30 mouse cellular contexts compared by ENCODE assay signal in the genomic region with DNA sequence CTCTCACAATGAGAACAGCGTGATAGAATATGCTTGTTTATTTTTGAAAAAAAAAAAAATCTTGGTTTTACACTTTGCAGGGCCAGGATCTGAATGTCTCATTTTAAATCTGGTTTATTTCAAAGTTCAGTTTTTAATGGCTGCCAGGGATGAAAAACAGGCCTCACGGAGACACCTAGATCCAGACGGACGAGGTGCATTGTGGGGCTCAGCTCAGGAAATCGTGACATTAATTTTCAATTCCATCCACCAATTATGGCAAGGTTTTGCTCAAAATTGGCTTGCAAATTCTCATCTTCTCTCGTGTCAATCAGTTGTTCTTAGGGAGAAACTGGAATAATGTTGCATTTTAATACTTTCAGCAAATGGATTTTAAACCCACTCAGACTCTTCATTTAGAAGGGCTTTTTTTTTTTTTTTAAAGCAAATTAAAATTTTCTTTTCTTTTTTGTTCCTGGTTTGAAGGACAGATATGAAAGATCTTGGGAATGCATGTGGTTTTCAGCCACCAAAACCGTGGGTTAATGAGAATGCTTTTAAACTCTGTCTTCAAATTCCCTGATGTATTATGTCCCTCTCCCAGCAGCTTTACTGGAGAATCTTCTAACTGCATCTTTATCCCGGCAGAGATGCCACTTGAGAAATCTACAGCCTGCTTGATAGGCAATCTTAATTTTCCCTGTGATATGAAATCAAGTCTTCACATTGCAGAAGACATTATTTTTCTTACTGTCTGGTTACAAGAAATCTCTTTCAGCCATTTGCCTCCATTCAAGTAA. TPM values are rescaled to one million over a fixed set of nuclear protein-coding genes. Genes with fewer than 3 reads are reported as not detected.
A peak's percentile ranks its signal among the peaks of the same experiment; 100 is the strongest.
DNase-seq lines count a peak whose midpoint lies in the region; ATAC-seq lines count a peak whose summit lies in the region.
"Had no signal": no experiment of that assay in that cellular context is flagged by ENCODE, and none has a peak within 500 bp of the region (broad histone marks: within the 10 kb centered on the region; RNA-seq: fewer than 3 reads in every experiment).

No protein-coding gene starts in this region.

- H3K4me1 ChIP-seq in embryonic facial prominence, embryonic 10.5 days, result peaks cover 30% of the 10 kb centered on the region
- peaks cover 8% of the 10 kb centered on the region; the same call in 1 of the 2 replicates for H3K4me1 ChIP-seq in embryonic facial prominence, embryonic 14.5 days (ENCODE audit: control insufficient read depth, insufficient read depth, low read length)
- H3K4me1 ChIP-seq in limb, embryonic 13.5 days, result peaks cover 53% of the 10 kb centered on the region
- H3K4me1 ChIP-seq: neural tube, embryonic 13.5 days had no signal

- no peaks in the 10 kb centered on the region for H3K36me3 ChIP-seq in embryonic facial prominence, embryonic 10.5 days (replicated peaks)
- H3K36me3 ChIP-seq in embryonic facial prominence, embryonic 14.5 days (ENCODE audit: control insufficient read depth, insufficient read depth, low read length), result no peaks in the 10 kb centered on the region
- no peaks in the 10 kb centered on the region for H3K36me3 ChIP-seq in limb, embryonic 13.5 days
- H3K36me3 ChIP-seq: heart, embryonic 10.5 days; neural tube, embryonic 13.5 days had no signal

- 71% methylated on average over 8 of the region's 8 CpGs for WGBS in embryonic facial prominence, embryonic 10.5 days
- 44% methylated on average over 8 of the region's 8 CpGs for WGBS in embryonic facial prominence, embryonic 14.5 days
- WGBS in limb, embryonic 13.5 days, result 26% methylated on average over 8 of the region's 8 CpGs

- ATAC-seq in embryonic facial prominence, embryonic 14.5 days (ENCODE audit: low read depth), result no peak
- ATAC-seq in limb, embryonic 13.5 days (ENCODE audit: low FRiP score, low read depth), result 0 out of 2 replicates have a peak, but pooled peaks have one; percentile 16
- ATAC-seq: hindbrain, embryonic 16.5 days; liver, postnatal 0 days; lung, postnatal 0 days had no signal

- no peak overlapping the region for H3K4me2 ChIP-seq in embryonic facial prominence, embryonic 14.5 days (ENCODE audit: low read depth, low read length)
- no peak overlapping the region for H3K4me2 ChIP-seq in limb, embryonic 13.5 days (replicated peaks)
- H3K4me2 ChIP-seq: liver, embryonic 11.5 days; neural tube, embryonic 13.5 days had no signal

- H3K27ac ChIP-seq in embryonic facial prominence, embryonic 10.5 days (replicated peaks), result peak overlapping the region; percentile 8; the same call in 1 of the 2 replicates
- peak overlapping the region; percentile 49 for H3K27ac ChIP-seq in embryonic facial prominence, embryonic 14.5 days (replicated peaks; ENCODE audit: low read depth, low read length)
- peak overlapping the region; percentile 72; the same call in 1 of the 2 replicates for H3K27ac ChIP-seq in limb, embryonic 13.5 days
- H3K27ac ChIP-seq: heart, embryonic 10.5 days; macrophage; neural tube, embryonic 13.5 days had no signal

- peak; percentile 6 for DNase-seq in layer of hippocampus, adult 9-10 months (ENCODE audit: low spot score)
- no peak for DNase-seq in layer of hippocampus, postnatal 25 days (ENCODE audit: extremely low spot score in 1 of 2, low spot score in 1 of 2)
- DNase-seq in embryonic facial prominence, embryonic 10.5 days (ENCODE audit: low spot score), result no peak
- no peak for DNase-seq in embryonic facial prominence, embryonic 14.5 days (ENCODE audit: low spot score)
- DNase-seq in adrenal gland, adult 8-10 months, result no peak
- DNase-seq in frontal cortex, postnatal 10 days (ENCODE audit: low spot score in 2 of 2), result no peak
- DNase-seq in left cerebral cortex, postnatal 36 days (ENCODE audit: low spot score in 2 of 2), result no peak
- DNase-seq: adrenal gland, adult 2 months; cerebellum, adult 8-10 months; gastrocnemius, postnatal 10 days; kidney, postnatal 25 days; liver, postnatal 0 days; retina, postnatal 1 day; right cerebral cortex, postnatal 25 days; spleen, adult 18-20 months; thymus, postnatal 14 days had no signal

- no peaks in the 10 kb centered on the region for H3K27me3 ChIP-seq in embryonic facial prominence, embryonic 10.5 days (replicated peaks; ENCODE audit: low read depth, poor library complexity, severe bottlenecking)
- H3K27me3 ChIP-seq in embryonic facial prominence, embryonic 14.5 days (replicated peaks; ENCODE audit: control insufficient read depth, insufficient read depth, low read length), result no peaks in the 10 kb centered on the region
- H3K27me3 ChIP-seq in limb, embryonic 13.5 days, result no peaks in the 10 kb centered on the region
- H3K27me3 ChIP-seq: neural tube, embryonic 13.5 days had no signal

- no peak overlapping the region for H3K4me3 ChIP-seq in embryonic facial prominence, embryonic 10.5 days
- no peak overlapping the region for H3K4me3 ChIP-seq in embryonic facial prominence, embryonic 14.5 days (ENCODE audit: low read depth, low read length)
- no peak overlapping the region for H3K4me3 ChIP-seq in limb, embryonic 13.5 days
- H3K4me3 ChIP-seq: erythroblast, embryonic 14.5 days; heart, embryonic 10.5 days; neural tube, embryonic 13.5 days had no signal

- H3K9ac ChIP-seq in embryonic facial prominence, embryonic 14.5 days (ENCODE audit: low read depth, low read length), result no peak overlapping the region
- no peak overlapping the region for H3K9ac ChIP-seq in limb, embryonic 13.5 days
- H3K9ac ChIP-seq: liver, postnatal 0 days; neural tube, embryonic 13.5 days had no signal

- intact Hi-C loops in left cerebral cortex, postnatal 36 days (cut with DNase I), result no loop called here

- H3K9me3 ChIP-seq in embryonic facial prominence, embryonic 10.5 days, result peaks cover 6% of the 10 kb centered on the region; the same call in 1 of the 2 replicates
- no peaks in the 10 kb centered on the region for H3K9me3 ChIP-seq in embryonic facial prominence, embryonic 14.5 days (ENCODE audit: control insufficient read depth, low read length)
- peaks cover 5% of the 10 kb centered on the region; the same call in 1 of the 2 replicates for H3K9me3 ChIP-seq in limb, embryonic 13.5 days
- H3K9me3 ChIP-seq: heart, embryonic 10.5 days; neural tube, embryonic 13.5 days had no signal

RNA-seq across cellular contexts. Expression of a gene that starts 8.1 kb away (rescaled TPM):
- total RNA-seq in layer of hippocampus, postnatal 25 days (2021), result not detected
- polyA plus RNA-seq in embryonic facial prominence, embryonic 10.5 days (2016; fragmentation: Nextera tagmentation; extraction: Ambion mirVana), result 0.96 and 1.0 TPM in 2 replicates
- 0.81 and 1.0 TPM in 2 replicates for polyA plus RNA-seq in embryonic facial prominence, embryonic 14.5 days (2014; fragmentation: Nextera tagmentation; extraction: Ambion mirVana)
- polyA plus RNA-seq in limb, embryonic 13.5 days (2015; fragmentation: Nextera tagmentation; extraction: Ambion mirVana), result 0.55 and 1.2 TPM in 2 replicates
- total RNA-seq in adrenal gland, adult 8-10 months (2022), result 1 to 10 TPM in 1 of 4 experiments, under 1 TPM in 3; 0.28 to 1.3 (median 0.31) TPM
- total RNA-seq in left cerebral cortex, postnatal 36 days (2021), result under 1 TPM; 0.45 to 0.54 TPM
- total RNA-seq: gastrocnemius, postnatal 10 days; hematopoietic stem cell, adult 5-6 weeks; layer of hippocampus, postnatal 36 days; MEL had no signal
- polyA plus RNA-seq: erythroblast, embryonic 14.5 days; liver, embryonic 11.5 days had no signal

RNA-seq across cellular contexts. Expression of a gene that starts 56.1 kb away (rescaled TPM):
- 10 to 100 TPM; 86.1 to 94.9 TPM for total RNA-seq in layer of hippocampus, postnatal 25 days (2021)
- 658 and 684 TPM in 2 replicates for polyA plus RNA-seq in embryonic facial prominence, embryonic 10.5 days (2016; fragmentation: Nextera tagmentation; extraction: Ambion mirVana)
- 966 and 1,068 TPM in 2 replicates for polyA plus RNA-seq in embryonic facial prominence, embryonic 14.5 days (2014; fragmentation: Nextera tagmentation; extraction: Ambion mirVana)
- 1,212 and 1,268 TPM in 2 replicates for polyA plus RNA-seq in limb, embryonic 13.5 days (2015; fragmentation: Nextera tagmentation; extraction: Ambion mirVana)
- 100 to 1,000 TPM in 2 of 4 experiments, 10 to 100 TPM in 2; 84.1 to 133 (median 104) TPM for total RNA-seq in adrenal gland, adult 8-10 months (2022)
- 10 to 100 TPM; 72.0 to 90.9 TPM for total RNA-seq in left cerebral cortex, postnatal 36 days (2021)

RNA-seq across cellular contexts. Expression of a gene that starts 57.7 kb away (rescaled TPM):
- total RNA-seq in layer of hippocampus, postnatal 25 days (2021), result not detected
- polyA plus RNA-seq in embryonic facial prominence, embryonic 10.5 days (2016; fragmentation: Nextera tagmentation; extraction: Ambion mirVana), result 0.50 and 0.78 TPM in 2 replicates
- polyA plus RNA-seq in embryonic facial prominence, embryonic 14.5 days (2014; fragmentation: Nextera tagmentation; extraction: Ambion mirVana), result 0.33 and 0.50 TPM in 2 replicates
- 0.39 and 0.83 TPM in 2 replicates for polyA plus RNA-seq in limb, embryonic 13.5 days (2015; fragmentation: Nextera tagmentation; extraction: Ambion mirVana)
- total RNA-seq in adrenal gland, adult 8-10 months (2022), result under 1 TPM; 0.12 to 0.24 (median 0.16) TPM
- not detected for total RNA-seq in left cerebral cortex, postnatal 36 days (2021)
- total RNA-seq: granulocyte monocyte progenitor cell, adult 5-6 weeks; layer of hippocampus, postnatal 36 days; left cerebral cortex, postnatal 10 days had no signal
- polyA plus RNA-seq: erythroblast, embryonic 14.5 days; hindbrain, embryonic 16.5 days; kidney, embryonic 14.5 days; neural tube, embryonic 13.5 days had no signal

Comparison
In these comparisons a context has a peak if more than half of its experiments do, and no peak if none do; other contexts are left out.
1. H3K27ac ChIP-seq: peak in every context shown above with its lines; median percentile 72 in limb, embryonic 13.5 days; 49 in embryonic facial prominence, embryonic 14.5 days; 8 in embryonic facial prominence, embryonic 10.5 days.